Mouse (Mus musculus) forebrain, embryonic 16.5 days (tissue): Measurements from ENCODE around the gene Col27a1. TPM values are rescaled to one million over a fixed set of nuclear protein-coding genes. Genes with fewer than 3 reads are reported as not detected.

Experiments used
- ATAC-seq: fragments of 200-750 bp; cut with Nextera tagmentation; 2 replicates; pipeline ENCODE4 v1.8.0; 2017; ENCODE audit warnings: mild to moderate bottlenecking, moderate library complexity
- H3K27ac ChIP-seq: fragments of 300-500 bp; sonication (generic); 2 replicates; pipeline ENCODE4 v1.5.1; 2014; ENCODE audit warnings: low read length, control low read depth
- H3K27me3 ChIP-seq: fragments of 300-500 bp; sonication (generic); replicated peaks from 2 replicates; pipeline ENCODE4 v1.6.1; 2014; ENCODE audit warnings: low read length; ENCODE audit not compliant: control insufficient read depth, insufficient read depth
- H3K36me3 ChIP-seq: fragments of 300-500 bp; sonication (generic); 2 replicates; pipeline ENCODE4 v1.6.1; 2014; ENCODE audit not compliant: control insufficient read depth, insufficient read depth
- H3K4me1 ChIP-seq: fragments of 300-500 bp; sonication (generic); replicated peaks from 2 replicates; pipeline ENCODE4 v1.6.1; 2014; ENCODE audit warnings: low read length; ENCODE audit not compliant: control insufficient read depth, insufficient read depth
- H3K4me2 ChIP-seq: fragments of 300-500 bp; sonication (generic); 2 replicates; pipeline ENCODE4 v1.6.1; 2014; ENCODE audit warnings: mild to moderate bottlenecking, low read length, control low read depth
- H3K4me3 ChIP-seq: fragments of 300-500 bp; sonication (generic); replicated peaks from 2 replicates; pipeline ENCODE4 v1.5.1; 2014; ENCODE audit warnings: mild to moderate bottlenecking, low read length, control low read depth
- H3K9ac ChIP-seq: fragments of 300-500 bp; sonication (generic); replicated peaks from 2 replicates; pipeline ENCODE4 v1.6.1; 2014; ENCODE audit warnings: low read depth, low read length, control low read depth
- H3K9me3 ChIP-seq: fragments of 300-500 bp; sonication (generic); 2 replicates; pipeline ENCODE4 v1.6.1; 2016; ENCODE audit warnings: low read length; ENCODE audit not compliant: control insufficient read depth
- WGBS: fragments of 180-500 bp; shearing (Covaris S2); extraction: QIAGEN DNeasy Blood & Tissue Kit; methylation state at CpG from one replicate; pipeline ENCODE4 v1.1.7; 2014; 5-methylcytosine and 5-hydroxymethylcytosine counted together
- polyA plus RNA-seq: library from polyadenylated mRNA; unstranded; fragments of >200 nt; fragmentation: Nextera tagmentation; extraction: Ambion mirVana; gene quantifications from 2 replicates; pipeline ENCODE4 v1.2.1, GENCODE M21; 2015

The Col27a1 gene
- polyA plus RNA-seq, 1 experiment from 2014 or later: 0.98 TPM

- 53% methylated on average over 2 of the region's 2 CpGs for WGBS
- Histone ChIP-seq H3K36me3 (no peaks in the 10 kb centered on the region), H3K4me2 (no peak overlapping the region), H3K27me3 (no peaks in the 10 kb centered on the region; the same call in 1 of the 2 replicates), H3K9ac (no peak overlapping the region), H3K4me3 (no peak overlapping the region), H3K9me3 (no peaks in the 10 kb centered on the region), H3K4me1 (peaks cover 20% of the 10 kb centered on the region), H3K27ac (no peak overlapping the region)
- no peak for ATAC-seq
These were observed 18.8 kb downstream of the Col27a1 start for GRCm38 (mm10) chr4:63232542-63233020.

- Histone ChIP-seq H3K27ac (no peak overlapping the region), H3K4me3 (no peak overlapping the region), H3K36me3 (no peaks in the 10 kb centered on the region), H3K27me3 (no peaks in the 10 kb centered on the region; the same call in 1 of the 2 replicates), H3K4me2 (no peak overlapping the region), H3K9ac (no peak overlapping the region), H3K4me1 (peaks cover 30% of the 10 kb centered on the region), H3K9me3 (no peaks in the 10 kb centered on the region)
- WGBS: 62% methylated on average over 7 of the region's 7 CpGs
- no peak for ATAC-seq
These were observed 20.0 kb downstream of the Col27a1 start for GRCm38 (mm10) chr4:63233557-63234452.

GRCm38 (mm10) chr4:63234852-63235251 is 21.0 kb downstream of the Col27a1 start:
- WGBS: 94% methylated on average over 5 of the region's 5 CpGs
- H3K9me3 ChIP-seq: no peaks in the 10 kb centered on the region
- no peak overlapping the region for H3K4me2 ChIP-seq
- no peak overlapping the region for H3K4me3 ChIP-seq
- H3K27ac ChIP-seq: no peak overlapping the region
- H3K36me3 ChIP-seq: no peaks in the 10 kb centered on the region
- H3K9ac ChIP-seq: no peak overlapping the region
- no peak for ATAC-seq
- H3K4me1 ChIP-seq: peaks cover 26% of the 10 kb centered on the region
- no peaks in the 10 kb centered on the region; the same call in 1 of the 2 replicates for H3K27me3 ChIP-seq

DNA sequence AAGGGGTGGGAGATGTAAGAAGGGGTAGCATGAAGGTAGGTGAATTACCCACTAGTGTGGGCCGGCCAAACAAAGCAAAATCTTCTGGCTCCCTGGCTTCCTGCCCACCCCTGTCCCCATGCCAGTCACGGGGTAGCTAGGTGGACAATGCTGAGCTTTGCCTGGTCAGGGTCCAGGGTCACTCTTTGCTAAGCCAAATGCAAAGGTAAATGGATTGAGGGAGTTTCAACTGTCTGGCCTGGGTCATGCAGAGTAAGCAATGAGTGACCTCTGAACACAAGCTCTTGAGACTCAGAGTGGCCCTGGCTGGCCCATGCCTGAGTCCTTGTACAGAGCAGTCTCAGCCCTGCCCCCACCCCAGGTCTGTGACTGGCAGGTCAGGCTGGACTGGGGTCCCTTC is 22.4 kb downstream of the Col27a1 start:
- 59% methylated on average over 2 of the region's 2 CpGs for WGBS
- Histone ChIP-seq H3K4me3 (no peak overlapping the region), H3K4me1 (peaks cover 21% of the 10 kb centered on the region), H3K9me3 (no peaks in the 10 kb centered on the region), H3K9ac (no peak overlapping the region), H3K27ac (no peak overlapping the region), H3K36me3 (no peaks in the 10 kb centered on the region), H3K4me2 (no peak overlapping the region), H3K27me3 (no peaks in the 10 kb centered on the region; the same call in 1 of the 2 replicates)
- no peak for ATAC-seq

- Histone ChIP-seq H3K27ac (no peak overlapping the region), H3K27me3 (no peaks in the 10 kb centered on the region; the same call in 1 of the 2 replicates), H3K9ac (no peak overlapping the region), H3K36me3 (no peaks in the 10 kb centered on the region), H3K4me2 (no peak overlapping the region), H3K4me1 (peaks cover 21% of the 10 kb centered on the region), H3K4me3 (no peak overlapping the region), H3K9me3 (no peaks in the 10 kb centered on the region)
- ATAC-seq: no peak
- 93% methylated on average over 3 of the region's 3 CpGs for WGBS
These were observed 23.4 kb downstream of the Col27a1 start for GRCm38 (mm10) chr4:63237225-63237624.

DNA sequence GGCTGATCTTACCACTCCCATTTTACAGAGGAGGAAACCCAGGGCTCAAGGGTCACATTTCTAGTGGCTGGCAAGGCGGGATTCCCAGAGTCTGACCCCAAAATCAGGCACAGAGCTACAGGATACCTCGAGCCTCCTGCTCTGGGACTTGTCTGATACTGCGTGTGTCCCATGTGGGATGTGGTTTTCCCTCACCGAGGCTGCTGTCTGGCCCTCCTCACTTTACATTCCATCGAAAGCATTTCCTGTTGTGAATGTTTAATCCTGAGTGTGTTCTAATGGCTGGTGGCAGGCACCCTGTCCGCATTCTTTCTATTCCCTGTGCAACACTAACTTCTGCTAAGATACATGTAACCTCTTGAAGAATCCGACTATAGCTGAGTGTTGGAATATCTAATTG is 24.3 kb downstream of the Col27a1 start:
- Histone ChIP-seq H3K4me2 (no peak overlapping the region), H3K27ac (peak overlapping the region; percentile 46; the same call in 1 of the 2 replicates), H3K9ac (no peak overlapping the region), H3K4me3 (no peak overlapping the region), H3K9me3 (no peaks in the 10 kb centered on the region), H3K4me1 (peaks cover 21% of the 10 kb centered on the region), H3K27me3 (no peaks in the 10 kb centered on the region; the same call in 1 of the 2 replicates), H3K36me3 (no peaks in the 10 kb centered on the region)
- 68% methylated on average over 7 of the region's 7 CpGs for whole genome bisulfite sequencing
- ATAC-seq: no peak

GRCm38 (mm10) chr4:63238722-63239121 is 24.9 kb downstream of the Col27a1 start:
- Histone ChIP-seq H3K9me3 (no peaks in the 10 kb centered on the region), H3K4me2 (no peak overlapping the region), H3K4me3 (no peak overlapping the region), H3K27ac (peak overlapping the region; percentile 46; the same call in 1 of the 2 replicates), H3K27me3 (no peaks in the 10 kb centered on the region; the same call in 1 of the 2 replicates), H3K36me3 (no peaks in the 10 kb centered on the region), H3K9ac (no peak overlapping the region), H3K4me1 (peaks cover 16% of the 10 kb centered on the region)
- 17% methylated on average over 5 of the region's 5 CpGs for WGBS
- peak; percentile 92 for ATAC-seq

DNA sequence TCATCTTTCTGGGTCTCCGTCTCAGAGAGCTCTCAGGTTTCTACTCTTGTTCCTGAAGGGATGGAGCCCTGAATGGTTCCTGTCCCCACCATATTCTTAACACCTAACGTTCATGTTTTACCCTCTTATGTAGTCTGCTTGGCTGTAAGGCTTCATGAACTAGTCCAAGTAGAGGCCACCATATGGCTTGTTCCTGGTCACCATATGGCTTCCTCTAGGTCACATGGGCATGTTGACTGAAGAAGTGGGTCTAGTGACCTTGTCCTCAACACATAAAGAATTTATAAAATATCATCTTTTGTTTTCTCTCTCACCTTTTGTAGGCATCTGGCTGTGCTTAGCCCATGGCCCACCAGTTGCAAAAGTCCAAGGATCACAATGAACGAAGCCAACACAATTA is 27.2 kb downstream of the Col27a1 start:
- Histone ChIP-seq H3K36me3 (no peaks in the 10 kb centered on the region), H3K27me3 (no peaks in the 10 kb centered on the region; the same call in 1 of the 2 replicates), H3K9ac (no peak overlapping the region), H3K4me1 (peaks cover 13% of the 10 kb centered on the region), H3K4me2 (no peak overlapping the region), H3K4me3 (no peak overlapping the region), H3K27ac (no peak overlapping the region), H3K9me3 (no peaks in the 10 kb centered on the region)
- 91% methylated on average over 3 of the region's 3 CpGs for WGBS
- no peak for ATAC-seq

DNA sequence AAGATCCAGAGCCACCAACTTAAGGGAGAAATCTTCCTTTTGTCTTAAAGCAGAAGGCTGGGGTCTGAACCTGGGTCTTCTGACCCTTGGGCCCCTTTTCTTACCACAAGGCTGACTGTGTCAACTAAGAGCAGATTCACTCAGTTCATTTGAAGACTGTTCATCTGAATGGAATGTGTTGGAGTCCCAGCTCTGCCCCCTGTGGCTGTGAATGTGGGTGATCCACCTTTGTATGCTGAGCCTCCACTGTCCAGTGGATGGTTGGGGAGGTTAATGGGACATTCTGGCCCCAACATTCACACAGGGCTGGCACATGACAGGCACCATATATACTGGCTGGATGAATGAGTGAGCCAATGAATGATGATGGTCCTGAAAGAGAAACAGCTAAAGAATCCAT is 34.2 kb downstream of the Col27a1 start:
- no peaks in the 10 kb centered on the region for H3K9me3 ChIP-seq
- no peak for ATAC-seq
- H3K4me1 ChIP-seq: no peaks in the 10 kb centered on the region
- H3K9ac ChIP-seq: no peak overlapping the region
- H3K4me2 ChIP-seq: no peak overlapping the region
- no peak overlapping the region for H3K4me3 ChIP-seq
- no peak overlapping the region for H3K27ac ChIP-seq
- no peaks in the 10 kb centered on the region for H3K27me3 ChIP-seq
- no peaks in the 10 kb centered on the region for H3K36me3 ChIP-seq
